ENCODE assay signal across 18 mouse cellular contexts in the genomic region with DNA sequence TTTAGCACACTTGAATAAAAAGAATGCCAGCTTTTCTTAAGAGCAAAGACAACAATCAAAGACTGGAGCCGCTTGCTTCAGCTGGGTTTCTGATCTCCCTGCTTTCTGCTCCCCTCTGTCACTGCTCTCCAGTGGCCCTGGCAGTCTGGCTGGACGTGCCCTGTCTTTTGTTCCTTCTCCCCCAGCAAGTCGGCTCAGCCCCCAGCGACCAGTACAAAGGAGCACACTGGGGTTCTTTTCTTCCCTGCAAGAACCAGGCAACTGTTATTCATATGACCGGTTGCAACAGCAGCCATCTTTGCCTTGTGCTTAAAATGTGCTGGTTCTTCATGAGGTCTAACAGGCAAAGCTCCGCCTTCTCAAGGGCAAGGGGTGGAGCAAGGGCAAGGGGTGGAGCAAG.
A peak's percentile ranks its signal among the peaks of the same experiment; 100 is the strongest.
DNase-seq lines count a peak whose midpoint lies in the region; ATAC-seq and TF ChIP-seq lines count a peak whose summit lies in the region.
"Had no signal": no experiment of that assay in that cellular context is flagged by ENCODE, and none has a peak within 500 bp of the region (broad histone marks: within the 10 kb centered on the region; RNA-seq: fewer than 3 reads in every experiment).

No protein-coding gene starts in this region.

- no peaks in the 10 kb centered on the region for H3K36me3 ChIP-seq in forebrain, embryonic 12.5 days (replicated peaks)
- H3K36me3 ChIP-seq: heart, embryonic 12.5 days; stomach, embryonic 15.5 days had no signal

- H3K4me2 ChIP-seq in forebrain, embryonic 12.5 days = no peak overlapping the region
- H3K4me2 ChIP-seq: heart, embryonic 12.5 days; lung, embryonic 14.5 days; stomach, embryonic 15.5 days had no signal

- peak; percentile 18 for DNase-seq in lung, postnatal 10 days
- DNase-seq in lung, adult 2 months = no peak
- peak; percentile 56 for DNase-seq in brain, embryonic 14.5 days (ENCODE audit: low read depth)
- DNase-seq in heart, adult 11 months = no peak
- no peak for DNase-seq in right cerebral cortex, postnatal 14 days
- no peak for DNase-seq in left cerebral cortex, postnatal 4 days
- DNase-seq: cerebellum, postnatal 14 days; gastrocnemius, postnatal 36 days; heart, postnatal 36 days; liver; lung, embryonic 14.5 days had no signal

- H3K4me1 ChIP-seq in lung, adult 2 months (ENCODE audit: control insufficient read depth, insufficient read depth, low read length) = no peaks in the 10 kb centered on the region
- peaks cover 2% of the 10 kb centered on the region; the same call in 1 of the 2 replicates for H3K4me1 ChIP-seq in forebrain, embryonic 12.5 days
- H3K4me1 ChIP-seq: heart, embryonic 12.5 days; stomach, embryonic 15.5 days had no signal

- 0 out of 2 replicates have a peak overlapping the region, but pooled peaks have one; percentile 9 for H3K27ac ChIP-seq in forebrain, embryonic 12.5 days
- H3K27ac ChIP-seq: kidney, postnatal 0 days; stomach, embryonic 15.5 days had no signal

- no peak for TF ChIP-seq CTCF in lung, adult 2 months (IDR thresholded peaks at IDR 0.05; ENCODE audit: insufficient read depth, low read length)
- no peak for TF ChIP-seq CTCF in brain, embryonic 14.5 days (IDR thresholded peaks at IDR 0.05; ENCODE audit: borderline replicate concordance, extremely low read depth, insufficient read depth, insufficient read length)

- no peaks in the 10 kb centered on the region for H3K27me3 ChIP-seq in forebrain, embryonic 12.5 days
- H3K27me3 ChIP-seq: heart, embryonic 12.5 days; stomach, embryonic 15.5 days had no signal

- no peak overlapping the region for H3K9ac ChIP-seq in forebrain, embryonic 12.5 days
- H3K9ac ChIP-seq: heart, embryonic 12.5 days; lung, embryonic 14.5 days; stomach, embryonic 15.5 days had no signal

- no peaks in the 10 kb centered on the region for H3K9me3 ChIP-seq in forebrain, embryonic 12.5 days
- H3K9me3 ChIP-seq: heart, embryonic 12.5 days; stomach, embryonic 15.5 days had no signal

- peak; percentile 60; the same call in 1 of the 2 replicates for ATAC-seq in forebrain, embryonic 12.5 days (ENCODE audit: low FRiP score)
- peak; percentile 47; the same call in 1 of the 2 replicates for ATAC-seq in megakaryocyte-erythroid progenitor cell, adult 5-6 weeks (replicated peaks; ENCODE audit: low FRiP score, low TSS enrichment, poor library complexity, severe bottlenecking)
- ATAC-seq: intestine, embryonic 16.5 days had no signal

- intact Hi-C loops in left cerebral cortex, postnatal 4 days (cut with DNase I) = no loop called here

- WGBS in lung, adult 2 months = 47% methylated on average over 6 of the region's 6 CpGs
- 19% methylated on average over 6 of the region's 6 CpGs for WGBS in forebrain, embryonic 12.5 days

- H3K4me3 ChIP-seq in lung, adult 2 months (replicated peaks; ENCODE audit: extremely low read depth, low read depth, low read length) = no peak overlapping the region
- no peak overlapping the region for H3K4me3 ChIP-seq in forebrain, embryonic 12.5 days (replicated peaks)
- H3K4me3 ChIP-seq: heart, embryonic 12.5 days; myocyte; stomach, embryonic 15.5 days had no signal

- no peak for TF ChIP-seq POLR2A in lung, adult 2 months (IDR thresholded peaks at IDR 0.05; ENCODE audit: borderline replicate concordance, extremely low read depth, low read depth, low read length)
- no peak for TF ChIP-seq POLR2A in brain, embryonic 14.5 days (IDR thresholded peaks at IDR 0.05; ENCODE audit: borderline replicate concordance, extremely low read depth, insufficient read depth, insufficient read length, poor library complexity, severe bottlenecking)

Comparison
In these comparisons a context has a peak if more than half of its experiments do, and no peak if none do; other contexts are left out.
1. DNase-seq: peak in lung, postnatal 10 days (single experiment) and brain, embryonic 14.5 days (single experiment); none in lung, adult 2 months (single experiment), heart, adult 11 months (single experiment), right cerebral cortex, postnatal 14 days (single experiment) and left cerebral cortex, postnatal 4 days (single experiment).